Mouse (Mus musculus) frontal cortex, postnatal 36 days (tissue): ENCODE data around the gene Pdhx.

ENCODE experiments used
- DNase-seq, 2 experiments: peaks; one replicate each; pipeline ENCODE4 v3.0.0; 2022; ENCODE audit warnings: low spot score in 2 of 2

The Pdhx gene

GRCm38 (mm10) chr2:102989446-102989845, 83.9 kb downstream of the Pdhx start:
- no peak for DNase-seq

DNA sequence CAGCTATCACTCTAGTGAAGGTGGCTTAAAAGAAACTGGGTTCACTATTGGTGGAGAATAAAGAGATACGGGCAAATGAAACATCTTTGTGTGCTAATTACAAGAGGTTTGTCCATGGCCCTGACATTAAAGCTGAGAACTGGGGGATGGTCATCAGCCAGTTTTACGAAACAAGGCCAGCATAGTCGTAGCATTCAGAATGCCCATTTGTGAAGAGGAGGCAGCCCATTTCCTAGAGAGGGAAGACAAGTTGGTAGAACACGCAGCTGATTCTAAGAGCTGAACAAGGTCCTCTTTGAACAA, 85.7 kb downstream of the Pdhx start:
- DNase-seq = no peak

GRCm38 (mm10) chr2:102986964-102987707, 86.2 kb downstream of the Pdhx start:
- DNase-seq = no peak

DNA sequence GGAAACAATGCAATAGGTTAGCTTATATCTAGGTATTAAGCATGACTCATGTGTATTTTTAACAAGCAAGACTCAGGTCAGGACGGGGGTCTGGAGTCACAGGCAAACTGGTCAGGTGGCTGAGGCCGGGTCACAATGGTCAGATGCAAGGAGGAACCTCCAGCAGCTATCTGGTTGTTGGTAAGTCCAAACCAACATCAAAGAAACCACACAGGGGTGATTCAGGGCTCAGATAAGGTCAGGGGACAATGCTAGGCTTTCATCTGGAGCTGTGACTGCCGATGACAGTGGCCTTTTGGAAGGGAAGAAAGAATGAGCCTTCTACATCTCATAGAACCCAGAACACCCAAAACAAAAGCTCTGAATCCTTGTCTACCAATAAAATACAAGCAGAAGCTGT, 86.9 kb downstream of the Pdhx start:
- no peak for DNase-seq

DNA sequence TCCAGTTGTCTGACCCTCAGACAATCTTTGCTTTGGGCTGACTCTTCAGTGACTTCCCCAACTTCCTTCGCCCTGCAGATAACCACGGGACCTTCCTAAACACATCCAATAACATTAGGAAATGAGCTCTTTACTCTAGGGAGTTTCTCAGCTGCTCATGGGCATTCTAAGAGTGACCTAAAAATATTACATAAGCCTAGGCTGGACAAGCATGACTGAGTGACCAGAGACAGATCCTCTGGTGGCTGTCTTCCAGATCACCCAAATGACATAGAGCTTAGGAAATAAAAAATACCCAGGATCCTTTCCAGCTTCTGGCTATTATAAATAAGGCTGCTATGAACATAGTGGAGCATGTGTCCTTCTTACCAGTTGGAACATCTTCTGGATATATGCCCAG, 90.5 kb downstream of the Pdhx start:
- no peak for DNase-seq

- no peak for DNase-seq
These were observed 91.6 kb downstream of the Pdhx start for GRCm38 (mm10) chr2:102981446-102982314.

- DNase-seq = no peak
These were observed 92.4 kb downstream of the Pdhx start for GRCm38 (mm10) chr2:102980870-102981269.

GRCm38 (mm10) chr2:102979519-102979918, 93.8 kb downstream of the Pdhx start:
- DNase-seq = no peak

GRCm38 (mm10) chr2:102979112-102979511, 94.2 kb downstream of the Pdhx start:
- no peak for DNase-seq

DNA sequence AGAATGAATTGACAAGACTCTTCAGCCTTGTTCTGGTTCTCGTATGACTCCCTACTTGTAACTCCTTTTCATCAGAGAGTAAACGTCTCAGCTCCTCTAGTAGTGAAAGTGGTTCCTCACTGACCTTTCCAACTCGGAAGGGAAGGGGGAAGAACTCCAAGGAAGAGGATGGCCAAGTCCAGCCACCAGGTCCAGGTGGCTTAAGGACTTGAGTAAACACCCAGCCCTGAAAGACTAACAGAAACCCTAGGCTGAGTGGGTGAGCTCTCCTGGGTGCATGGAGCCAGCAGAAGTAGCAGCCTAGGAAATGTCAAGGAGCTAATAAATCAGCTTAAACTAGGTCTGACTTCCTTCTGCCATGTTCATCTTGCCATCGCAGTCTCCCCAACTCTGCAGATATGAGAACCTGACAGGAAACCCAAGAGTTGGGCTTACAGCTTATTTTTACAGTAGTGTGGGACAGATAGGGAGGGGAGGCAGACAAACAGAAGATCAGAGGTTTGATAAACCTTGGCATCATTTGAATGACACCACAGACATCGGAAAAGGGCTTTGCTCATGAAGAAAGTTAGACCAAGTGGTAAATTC, 97.9 kb downstream of the Pdhx start:
- no peak for DNase-seq

DNA sequence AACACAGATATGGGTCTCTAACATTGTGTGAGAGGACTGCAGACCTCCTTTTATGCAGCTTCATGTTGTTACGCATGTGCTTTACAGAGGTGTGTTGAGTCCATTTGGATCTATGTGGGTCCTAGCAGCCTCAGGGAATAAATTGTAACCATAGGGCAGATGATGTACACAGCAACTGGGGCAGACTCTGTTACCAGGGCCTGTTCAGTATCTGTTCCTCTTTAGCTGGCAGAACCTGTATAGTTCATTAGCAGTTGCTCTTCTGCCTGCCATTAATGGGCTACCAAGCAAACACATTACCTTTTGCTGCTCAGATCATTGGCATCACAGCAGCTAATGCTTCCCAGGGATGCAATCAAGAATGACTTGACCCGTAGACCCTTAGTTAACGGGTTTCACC, 100.2 kb downstream of the Pdhx start:
- no peak for DNase-seq

GRCm38 (mm10) chr2:102972575-102972974, 100.7 kb downstream of the Pdhx start:
- DNase-seq = no peak

GRCm38 (mm10) chr2:102971951-102972350, 101.4 kb downstream of the Pdhx start:
- no peak for DNase-seq
